Mouse (Mus musculus): ENCODE measurements around the gene Acat2. TPM values are rescaled to one million over a fixed set of nuclear protein-coding genes. Genes with fewer than 3 reads are reported as not detected.
"Not testable (repeated sequence)": the region's sequence is repeated elsewhere in the genome, so short reads cannot be mapped to it uniquely, and the experiment has no call there.

The Acat2 gene
- total RNA-seq, 1 experiment from 2014 or later, result 10.4 TPM

DNA sequence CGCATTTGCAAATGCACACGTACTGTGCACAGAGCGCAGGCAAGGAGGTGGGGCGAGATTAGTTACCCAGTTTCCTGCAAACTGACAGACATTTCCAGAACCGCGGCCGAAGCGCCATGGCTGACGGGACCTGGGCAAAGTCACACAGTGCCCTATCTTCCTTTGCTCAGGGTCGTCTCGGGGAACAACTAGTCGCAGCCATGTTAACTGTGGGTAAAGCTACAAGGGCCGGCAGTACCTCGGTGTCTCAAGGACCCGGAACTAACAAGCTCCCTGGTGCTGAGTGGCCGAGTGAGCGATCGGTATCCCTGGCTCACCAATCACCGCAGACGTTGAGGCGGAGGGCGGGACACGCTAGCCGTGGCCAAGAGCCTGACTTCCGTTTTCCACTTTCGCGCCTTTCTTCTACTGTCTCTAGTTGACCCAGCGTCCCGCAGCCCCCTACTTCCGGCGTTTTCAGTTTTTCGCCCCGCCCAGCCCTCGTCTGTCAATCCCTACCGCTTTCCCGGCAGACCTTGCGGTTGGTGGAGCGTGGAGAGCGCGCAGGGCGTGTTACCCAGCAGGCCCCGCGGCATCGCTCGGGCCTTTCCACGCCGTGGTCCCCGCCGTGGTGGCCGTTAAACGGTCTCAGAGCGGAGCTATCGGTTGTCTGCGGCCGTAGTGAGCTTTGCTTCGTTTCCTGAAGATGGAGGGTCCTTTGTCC, 44.5 kb downstream of the Acat2 start, which contains the start of gene Mrpl18:
Mrpl18 (minus strand) TSS at position 465 of the 703 bp plus-strand sequence.
- ATAC-seq (ENCODE audit: extremely low read depth, insufficient number of reproducible peaks, low FRiP score, poor library complexity, severe bottlenecking), result peak; percentile 98

DNA sequence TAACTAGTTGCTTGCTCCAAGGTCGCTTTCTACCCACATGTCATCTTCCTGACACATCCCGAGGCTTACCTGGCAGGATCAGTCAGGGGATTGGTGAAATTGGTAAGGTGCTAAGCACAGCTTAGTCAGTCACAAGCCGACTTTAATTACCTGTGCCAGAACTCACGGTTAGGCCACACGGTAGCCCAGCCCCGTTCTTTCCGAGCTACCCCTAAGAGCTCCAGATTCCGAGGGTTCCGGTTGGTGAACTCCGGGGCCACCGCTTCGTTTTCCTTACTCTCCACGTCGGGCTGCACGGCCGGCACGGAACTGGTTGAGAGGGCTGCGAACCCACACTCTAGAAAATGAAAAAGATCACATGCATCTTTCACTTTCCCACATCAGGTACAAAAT, 45.1 kb downstream of the Acat2 start, which contains the start of gene Tcp1:
Tcp1 (plus strand) TSS at position 214 of the 393 bp plus-strand sequence.
- no peak for ATAC-seq (ENCODE audit: extremely low read depth, insufficient number of reproducible peaks, low FRiP score, poor library complexity, severe bottlenecking)

DNA sequence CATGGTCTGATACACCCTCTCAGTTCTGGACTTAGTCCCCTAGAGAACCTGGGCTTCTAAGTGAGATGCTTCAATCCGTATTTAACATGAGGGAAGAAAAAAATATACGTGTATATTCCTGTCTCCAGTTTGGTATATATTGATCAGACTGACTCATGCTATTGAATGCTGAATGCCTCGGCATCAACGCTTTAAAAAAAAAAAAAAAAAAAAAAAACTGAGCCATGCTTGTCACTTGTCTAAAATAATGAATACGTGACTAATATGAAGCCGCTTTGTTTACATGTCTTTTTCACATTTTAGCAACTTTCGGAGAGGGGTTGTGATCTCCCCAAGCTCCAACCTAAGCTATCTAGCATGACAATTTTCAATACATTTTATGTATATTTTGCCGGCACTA, 50.2 kb downstream of the Acat2 start:
- no peak for ATAC-seq (ENCODE audit: extremely low read depth, insufficient number of reproducible peaks, low FRiP score, poor library complexity, severe bottlenecking)

DNA sequence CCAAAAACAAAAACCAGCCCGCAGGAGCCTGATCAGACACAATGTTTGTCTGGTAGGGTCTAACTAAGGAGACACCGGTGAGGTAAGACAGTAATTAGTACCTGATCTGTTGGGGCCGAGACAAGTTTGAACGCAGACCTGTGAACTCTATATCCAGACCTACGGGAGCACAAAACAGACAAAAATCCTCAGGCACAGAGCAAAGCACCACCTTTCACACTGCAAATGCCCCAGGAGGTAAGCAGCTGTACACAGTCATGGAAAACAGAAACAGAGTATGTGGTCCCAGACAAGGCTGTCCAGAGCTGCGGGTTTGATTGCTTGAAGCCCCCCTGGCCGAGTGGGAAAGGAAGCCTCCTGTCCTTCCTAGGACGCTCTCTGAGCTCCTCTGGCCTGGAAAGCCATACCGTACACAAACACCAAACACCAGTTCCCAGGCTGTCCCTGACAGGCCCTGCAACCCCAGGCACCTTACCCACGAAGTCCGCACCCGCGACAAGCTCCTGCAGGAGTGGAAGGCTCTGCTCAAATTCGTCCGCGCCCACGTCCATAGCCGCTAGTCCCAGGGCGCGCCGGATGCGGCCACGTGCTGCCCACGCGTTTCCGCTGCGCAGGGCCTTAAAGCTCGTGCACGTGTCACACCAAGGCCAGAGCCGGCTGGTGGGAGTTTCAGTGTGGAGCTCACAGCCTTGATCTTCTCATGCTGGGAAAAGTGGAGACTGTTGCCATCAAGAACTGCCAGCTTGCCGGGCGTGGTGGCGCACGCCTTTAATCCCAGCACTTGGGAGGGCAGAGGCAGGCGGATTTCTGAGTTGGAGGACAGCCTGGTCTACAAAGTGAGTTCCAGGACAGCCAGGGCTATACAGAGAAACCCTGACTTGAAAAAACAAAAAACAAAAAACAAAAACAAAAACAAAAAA, 50.9 kb downstream of the Acat2 start, which contains the start of gene Pnldc1:
Pnldc1 (minus strand) TSS at position 870 of the 920 bp plus-strand sequence.
- ATAC-seq (ENCODE audit: extremely low read depth, insufficient number of reproducible peaks, low FRiP score, poor library complexity, severe bottlenecking), result no peak

DNA sequence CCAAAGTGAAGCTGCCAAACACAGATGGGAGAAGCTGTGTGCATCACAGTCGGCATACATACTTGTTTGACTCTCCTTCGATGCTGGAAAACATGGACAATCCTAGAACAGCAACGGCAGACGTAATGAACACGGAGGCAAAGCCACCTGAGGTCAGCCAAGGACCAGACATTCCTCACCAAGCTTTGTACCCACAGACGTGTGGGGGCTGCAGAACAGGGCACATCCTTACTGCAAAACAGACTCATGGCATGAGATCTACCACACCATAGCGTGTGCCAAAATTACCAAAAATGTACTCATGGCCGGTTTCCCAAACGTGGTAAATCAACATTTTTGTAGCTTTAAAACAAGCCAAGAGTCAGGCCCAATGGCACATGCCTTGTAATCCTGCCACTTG, 54.1 kb downstream of the Acat2 start:
- ATAC-seq (ENCODE audit: extremely low read depth, insufficient number of reproducible peaks, low FRiP score, poor library complexity, severe bottlenecking), result no peak

DNA sequence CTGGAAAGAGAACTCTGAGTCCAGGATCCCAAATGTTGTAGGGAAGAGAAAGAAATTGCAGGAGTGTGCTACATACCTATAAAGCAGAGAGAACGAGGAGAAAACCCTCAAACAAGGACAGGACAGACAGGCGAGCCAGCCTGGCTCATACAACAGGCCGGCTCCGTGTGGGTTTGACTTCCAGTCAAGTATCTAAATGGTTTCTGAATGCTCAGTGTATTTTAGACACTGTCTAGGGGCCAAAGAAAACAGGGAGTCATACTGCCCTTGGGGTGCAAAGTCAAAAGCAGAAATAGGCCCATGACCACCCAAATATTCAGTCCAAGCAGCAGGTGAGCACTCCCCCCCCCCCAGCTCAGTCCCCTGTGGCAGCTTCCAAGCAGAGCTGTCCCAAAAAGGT, 54.7 kb downstream of the Acat2 start:
- no peak for ATAC-seq (ENCODE audit: extremely low read depth, insufficient number of reproducible peaks, low FRiP score, poor library complexity, severe bottlenecking)

DNA sequence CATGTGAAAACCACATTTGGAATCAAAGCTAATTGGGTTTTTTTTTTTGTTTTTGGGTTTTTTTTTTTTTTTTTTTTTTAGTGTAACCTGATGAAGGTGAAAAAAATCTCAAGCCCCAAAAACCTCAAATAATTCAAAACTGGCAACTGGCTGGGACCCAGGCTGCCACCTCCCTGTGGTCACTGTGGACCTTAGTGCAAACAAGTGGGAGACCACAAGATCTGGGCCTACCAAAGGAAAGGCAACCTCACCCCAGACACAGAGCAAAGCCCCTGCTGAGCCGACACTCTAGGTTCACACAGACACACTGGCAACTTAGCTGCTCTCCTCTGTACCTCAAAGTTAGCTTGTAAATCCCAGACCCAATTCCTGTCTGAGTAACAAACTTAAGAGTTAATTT, 56.2 kb downstream of the Acat2 start:
- no peak for ATAC-seq (ENCODE audit: extremely low read depth, insufficient number of reproducible peaks, low FRiP score, poor library complexity, severe bottlenecking)

DNA sequence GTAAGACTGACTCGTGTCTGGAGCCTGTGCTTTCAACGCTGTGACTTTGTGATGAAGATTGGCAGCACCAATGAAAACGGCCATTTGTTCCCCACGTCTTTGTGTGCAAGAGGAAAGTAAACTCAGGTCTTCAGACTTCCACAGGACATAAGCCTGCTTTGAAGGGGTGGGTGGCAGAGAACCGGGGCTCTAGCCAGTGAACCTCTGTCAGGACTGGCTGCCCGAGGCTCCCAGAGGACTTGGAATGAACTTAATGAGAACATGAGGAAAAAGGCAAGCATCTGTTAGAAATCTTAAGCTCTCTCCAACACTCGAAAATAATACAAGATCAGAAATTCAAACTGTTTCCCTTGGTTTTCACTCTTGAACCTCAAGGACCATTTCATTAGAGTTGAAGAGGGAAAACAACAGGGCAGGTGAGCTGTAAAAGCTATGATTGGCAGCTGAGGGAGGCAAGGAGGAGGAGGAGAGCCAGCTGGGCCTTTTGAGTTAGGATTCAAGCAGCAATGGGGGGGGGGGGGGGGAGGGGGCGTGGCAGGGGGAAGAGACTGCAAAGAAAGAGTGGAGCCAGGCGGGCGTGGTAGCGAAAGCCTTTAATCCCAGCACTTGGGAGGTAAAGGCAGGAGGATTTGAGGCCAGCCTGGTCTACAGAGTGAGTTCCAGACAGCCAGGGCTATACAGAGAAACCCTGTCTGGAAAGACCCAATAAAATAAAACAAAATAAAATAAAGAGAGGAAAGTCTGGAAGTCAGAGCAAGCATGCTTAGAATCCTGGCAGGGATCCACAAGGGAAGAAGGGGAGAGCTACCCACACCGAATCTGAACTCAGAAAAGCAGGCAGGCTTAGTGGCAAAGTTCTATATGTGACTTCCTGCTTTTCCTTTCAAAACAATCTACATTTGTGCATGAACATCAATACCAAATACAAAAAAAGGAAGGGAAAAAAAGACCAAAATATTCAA, 56.9 kb downstream of the Acat2 start:
- no peak for ATAC-seq (ENCODE audit: extremely low read depth, insufficient number of reproducible peaks, low FRiP score, poor library complexity, severe bottlenecking)

DNA sequence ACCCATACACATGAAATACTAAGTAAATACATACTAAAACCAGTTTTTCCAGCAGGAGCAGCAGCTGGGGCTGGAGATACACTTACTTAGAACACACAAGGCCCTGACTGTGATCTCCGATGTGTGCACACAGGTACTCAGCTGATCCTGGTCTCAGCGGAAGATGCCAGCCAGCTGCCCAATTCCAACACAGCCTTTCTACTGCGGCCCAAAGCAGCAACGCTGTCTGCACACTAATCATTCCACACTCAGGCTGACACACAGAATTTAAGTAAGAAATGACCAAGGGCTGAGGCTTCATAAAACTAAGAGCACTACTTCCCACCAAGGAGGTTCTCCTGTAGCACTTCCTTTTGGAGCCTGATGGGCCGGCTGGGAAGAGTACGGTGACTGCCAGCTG, 58.3 kb downstream of the Acat2 start:
- no peak for ATAC-seq (ENCODE audit: extremely low read depth, insufficient number of reproducible peaks, low FRiP score, poor library complexity, severe bottlenecking)

DNA sequence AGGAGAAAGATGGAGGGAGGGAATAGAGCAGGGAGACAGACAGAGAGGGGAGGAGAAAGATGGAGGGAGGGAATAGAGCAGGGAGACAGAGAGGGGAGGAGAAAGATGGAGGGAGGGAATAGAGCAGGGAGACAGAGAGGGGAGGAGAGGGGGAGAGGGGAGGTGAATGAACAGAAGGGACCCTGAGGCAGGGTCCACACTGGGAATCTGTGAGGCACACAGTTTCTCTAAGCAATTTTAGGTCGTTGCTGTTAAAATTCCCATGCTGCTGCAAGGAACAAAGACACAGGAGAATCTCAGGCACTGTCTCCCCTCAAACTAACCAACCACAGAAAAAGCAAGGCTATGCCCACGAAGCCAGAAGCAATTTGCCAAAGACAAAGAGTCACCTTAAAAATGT, 61.9 kb downstream of the Acat2 start:
- ATAC-seq (ENCODE audit: extremely low read depth, insufficient number of reproducible peaks, low FRiP score, poor library complexity, severe bottlenecking), result not testable (repeated sequence)

DNA sequence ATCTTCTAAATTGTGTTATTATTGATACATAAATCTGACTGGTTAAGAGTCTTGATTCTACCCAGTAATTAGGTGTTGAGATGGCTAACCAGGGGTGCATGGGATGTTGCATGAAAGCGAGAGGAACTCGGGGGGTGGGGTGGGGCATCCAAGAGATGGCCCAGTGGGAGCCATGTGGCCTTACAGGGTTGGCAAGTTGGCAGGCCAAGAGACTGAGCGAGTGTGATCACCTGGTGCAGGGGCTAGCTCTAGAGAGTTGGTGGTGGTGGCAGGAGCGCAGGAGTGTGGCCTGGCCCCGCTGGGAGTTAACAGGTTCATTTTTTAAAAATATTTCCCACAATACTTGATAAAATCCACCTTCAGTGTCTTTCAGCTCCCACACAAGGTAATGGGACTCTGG, 62.9 kb downstream of the Acat2 start:
- ATAC-seq (ENCODE audit: extremely low read depth, insufficient number of reproducible peaks, low FRiP score, poor library complexity, severe bottlenecking), result no peak

Other genes starting within 250 kb of the Acat2 start
- gene Igf2r, start 191.1 kb downstream of the Acat2 start, total RNA-seq (2017), result 19.9 and 20.5 TPM in 2 replicates
- gene Mas1, start 92.6 kb downstream of the Acat2 start, total RNA-seq (2017), result not detected in 2 replicates
- not detected in 2 replicates for gene Mrgprh, start 84.7 kb downstream of the Acat2 start, total RNA-seq (2017)
- 1.8 and 2.9 TPM in 2 replicates for gene Pnldc1, start 50.5 kb downstream of the Acat2 start, total RNA-seq (2017)
- gene Tcp1, start 45.0 kb downstream of the Acat2 start, total RNA-seq (2017), result 214 and 302 TPM in 2 replicates
- gene Mrpl18, start 44.4 kb downstream of the Acat2 start, total RNA-seq (2017), result 44.6 and 45.9 TPM in 2 replicates
- gene Acat3, start 20.1 kb downstream of the Acat2 start, total RNA-seq (2017), result 0.35 and 0.86 TPM in 2 replicates
- gene Wtap, start 33.4 kb upstream of the Acat2 start, total RNA-seq (2017), result 173 and 194 TPM in 2 replicates
- 27.9 and 28.4 TPM in 2 replicates for gene Sod2, start 46.1 kb upstream of the Acat2 start, total RNA-seq (2017)
- gene Gpr31b, start 91.5 kb upstream of the Acat2 start, total RNA-seq (2017), result not detected in 2 replicates
- gene Tcp10b, start 100.4 kb upstream of the Acat2 start, total RNA-seq (2017), result not detected in 2 replicates
- 0.61 and 1.2 TPM in 2 replicates for gene Unc93a, start 171.1 kb upstream of the Acat2 start, total RNA-seq (2017)

All from neutrophil, adult 5-6 weeks (primary cell).